Mouse (Mus musculus): ENCODE results near the gene Adam30. TPM values are rescaled to one million over a fixed set of nuclear protein-coding genes. Genes with fewer than 3 reads are reported as not detected.
"Not testable (repeated sequence)": the region's sequence is repeated elsewhere in the genome, so short reads cannot be mapped to it uniquely, and the experiment has no call there.

The Adam30 gene
- not detected in 2 replicates for polyA plus RNA-seq (2015; fragmentation: Nextera tagmentation; extraction: Ambion mirVana)

- WGBS: 82% methylated on average over 17 of the region's 17 CpGs
- Histone ChIP-seq H3K4me2 (no peak within 1 kb of the TSS), H3K9me3 (no peaks in the 10 kb centered on the region), H3K4me1 (no peaks in the 10 kb centered on the region), H3K27ac (no peak within 1 kb of the TSS), H3K4me3 (no peak within 1 kb of the TSS), H3K27me3 (no peaks in the 10 kb centered on the region), H3K9ac (no peak within 1 kb of the TSS), H3K36me3 (no peaks in the 10 kb centered on the region)
- no peak for ATAC-seq (ENCODE audit: borderline replicate concordance, extremely low read depth, low FRiP score, low TSS enrichment)
These were observed at the start of gene Adam30 for GRCm38 (mm10) chr3:98160330-98160729. Gene Adam30 (plus strand): TSS chr3:98160630.

GRCm38 (mm10) chr3:98118252-98118651, 42.2 kb upstream of the Adam30 start:
- 81% methylated on average over 3 of the region's 3 CpGs for WGBS
- ATAC-seq (ENCODE audit: borderline replicate concordance, extremely low read depth, low FRiP score, low TSS enrichment): no peak

GRCm38 (mm10) chr3:98119338-98119737, 41.1 kb upstream of the Adam30 start:
- Histone ChIP-seq H3K4me2 (no peak overlapping the region), H3K4me3 (no peak overlapping the region), H3K27me3 (no peaks in the 10 kb centered on the region), H3K9ac (no peak overlapping the region), H3K36me3 (peaks cover 79% of the 10 kb centered on the region), H3K4me1 (no peaks in the 10 kb centered on the region), H3K27ac (no peak overlapping the region), H3K9me3 (no peaks in the 10 kb centered on the region)
- ATAC-seq (ENCODE audit: borderline replicate concordance, extremely low read depth, low FRiP score, low TSS enrichment): no peak
- WGBS: 72% methylated on average over 6 of the region's 6 CpGs

More at GRCm38 (mm10) chr3:98118252-98118651, 42.2 kb upstream of the Adam30 start:
- no peak overlapping the region for H3K4me2 ChIP-seq
- peaks cover 77% of the 10 kb centered on the region for H3K36me3 ChIP-seq
- no peak overlapping the region for H3K4me3 ChIP-seq
- H3K9ac ChIP-seq: no peak overlapping the region
- no peaks in the 10 kb centered on the region for H3K4me1 ChIP-seq
- no peak overlapping the region for H3K27ac ChIP-seq
- H3K9me3 ChIP-seq: no peaks in the 10 kb centered on the region
- no peaks in the 10 kb centered on the region for H3K27me3 ChIP-seq

GRCm38 (mm10) chr3:98120884-98121283, 39.5 kb upstream of the Adam30 start:
- H3K36me3 ChIP-seq: peaks cover 78% of the 10 kb centered on the region
- no peaks in the 10 kb centered on the region for H3K4me1 ChIP-seq
- H3K27ac ChIP-seq: no peak overlapping the region
- 64% methylated on average over 6 of the region's 6 CpGs for WGBS
- no peak overlapping the region for H3K4me2 ChIP-seq
- ATAC-seq (ENCODE audit: borderline replicate concordance, extremely low read depth, low FRiP score, low TSS enrichment): no peak
- H3K27me3 ChIP-seq: no peaks in the 10 kb centered on the region
- H3K9me3 ChIP-seq: no peaks in the 10 kb centered on the region
- no peak overlapping the region for H3K9ac ChIP-seq
- no peak overlapping the region for H3K4me3 ChIP-seq

- Histone ChIP-seq H3K4me1 (no peaks in the 10 kb centered on the region), H3K27me3 (no peaks in the 10 kb centered on the region), H3K9me3 (no peaks in the 10 kb centered on the region), H3K27ac (no peak overlapping the region), H3K4me2 (no peak overlapping the region), H3K36me3 (peaks cover 71% of the 10 kb centered on the region), H3K4me3 (no peak overlapping the region), H3K9ac (no peak overlapping the region)
- no peak for ATAC-seq (ENCODE audit: borderline replicate concordance, extremely low read depth, low FRiP score, low TSS enrichment)
- 96% methylated on average over 2 of the region's 2 CpGs for WGBS
These were observed 32.7 kb upstream of the Adam30 start for GRCm38 (mm10) chr3:98127775-98128174.

GRCm38 (mm10) chr3:98128716-98129115, 31.7 kb upstream of the Adam30 start:
- 66% methylated on average over 5 of the region's 5 CpGs for WGBS
- Histone ChIP-seq H3K4me3 (no peak overlapping the region), H3K9me3 (no peaks in the 10 kb centered on the region), H3K4me2 (no peak overlapping the region), H3K27ac (no peak overlapping the region), H3K27me3 (no peaks in the 10 kb centered on the region), H3K36me3 (peaks cover 71% of the 10 kb centered on the region), H3K9ac (no peak overlapping the region), H3K4me1 (no peaks in the 10 kb centered on the region)
- ATAC-seq (ENCODE audit: borderline replicate concordance, extremely low read depth, low FRiP score, low TSS enrichment): no peak

- not testable (repeated sequence) for H3K4me2 ChIP-seq; H3K27ac ChIP-seq; H3K27me3 ChIP-seq; H3K4me3 ChIP-seq; H3K4me1 ChIP-seq; H3K9ac ChIP-seq; H3K9me3 ChIP-seq; ATAC-seq (ENCODE audit: borderline replicate concordance, extremely low read depth, low FRiP score, low TSS enrichment)
- peaks cover 79% of the 10 kb centered on the region for H3K36me3 ChIP-seq
- 94% methylated on average over 4 of the region's 4 CpGs for WGBS
These were observed 28.3 kb upstream of the Adam30 start for GRCm38 (mm10) chr3:98132140-98132539.

GRCm38 (mm10) chr3:98132636-98133035, 27.8 kb upstream of the Adam30 start:
- Histone ChIP-seq H3K4me1 (no peaks in the 10 kb centered on the region), H3K9me3 (no peaks in the 10 kb centered on the region), H3K9ac (no peak overlapping the region), H3K27me3 (no peaks in the 10 kb centered on the region), H3K4me2 (no peak overlapping the region), H3K27ac (no peak overlapping the region), H3K4me3 (no peak overlapping the region), H3K36me3 (peaks cover 84% of the 10 kb centered on the region)
- ATAC-seq (ENCODE audit: borderline replicate concordance, extremely low read depth, low FRiP score, low TSS enrichment): no peak
- WGBS: 92% methylated on average over 8 of the region's 8 CpGs

- Histone ChIP-seq H3K4me1 (no peaks in the 10 kb centered on the region), H3K36me3 (peaks cover 95% of the 10 kb centered on the region), H3K9me3 (no peaks in the 10 kb centered on the region), H3K27me3 (no peaks in the 10 kb centered on the region), H3K9ac (no peak overlapping the region), H3K27ac (no peak overlapping the region), H3K4me3 (no peak overlapping the region), H3K4me2 (no peak overlapping the region)
- 90% methylated on average over 15 of the region's 15 CpGs for WGBS
- ATAC-seq (ENCODE audit: borderline replicate concordance, extremely low read depth, low FRiP score, low TSS enrichment): no peak
These were observed 19.0 kb upstream of the Adam30 start for GRCm38 (mm10) chr3:98141456-98141855.

GRCm38 (mm10) chr3:98142862-98143261, 17.6 kb upstream of the Adam30 start:
- Histone ChIP-seq H3K36me3 (peaks cover 95% of the 10 kb centered on the region), H3K4me3 (no peak overlapping the region), H3K9me3 (no peaks in the 10 kb centered on the region), H3K9ac (no peak overlapping the region), H3K4me1 (no peaks in the 10 kb centered on the region), H3K4me2 (no peak overlapping the region), H3K27ac (no peak overlapping the region), H3K27me3 (no peaks in the 10 kb centered on the region)
- 92% methylated on average over 13 of the region's 13 CpGs for WGBS
- ATAC-seq (ENCODE audit: borderline replicate concordance, extremely low read depth, low FRiP score, low TSS enrichment): no peak

GRCm38 (mm10) chr3:98145204-98145603, 15.2 kb upstream of the Adam30 start:
- no peak for ATAC-seq (ENCODE audit: borderline replicate concordance, extremely low read depth, low FRiP score, low TSS enrichment)
- Histone ChIP-seq H3K9ac (no peak overlapping the region), H3K4me2 (no peak overlapping the region), H3K36me3 (peaks cover 89% of the 10 kb centered on the region), H3K9me3 (no peaks in the 10 kb centered on the region), H3K4me1 (no peaks in the 10 kb centered on the region), H3K4me3 (no peak overlapping the region), H3K27me3 (no peaks in the 10 kb centered on the region), H3K27ac (no peak overlapping the region)
- 80% methylated on average over 10 of the region's 10 CpGs for WGBS

GRCm38 (mm10) chr3:98146471-98147410, 13.7 kb upstream of the Adam30 start:
- H3K9me3 ChIP-seq: no peaks in the 10 kb centered on the region
- 94% methylated on average over 29 of the region's 29 CpGs for WGBS
- no peak overlapping the region for H3K4me3 ChIP-seq
- no peak for ATAC-seq (ENCODE audit: borderline replicate concordance, extremely low read depth, low FRiP score, low TSS enrichment)
- H3K27me3 ChIP-seq: no peaks in the 10 kb centered on the region
- H3K4me2 ChIP-seq: no peak overlapping the region
- no peak overlapping the region for H3K9ac ChIP-seq
- H3K27ac ChIP-seq: no peak overlapping the region
- H3K4me1 ChIP-seq: no peaks in the 10 kb centered on the region
- H3K36me3 ChIP-seq: peaks cover 77% of the 10 kb centered on the region

Measured in lung, embryonic 15.5 days (tissue).